Mouse (Mus musculus) T-helper 2 cell (primary cell): Measurements from ENCODE around the gene Ccsap.

Experiments
- in situ Hi-C: fragments of 300-600 bp; cut with MboI, MseI; formaldehyde crosslinking; loops from one replicate; pipeline ENCODE4 v1.15.1; 2025; ENCODE audit warnings: high pct_unique_total_duplicates

Gene Ccsap

GRCm38 (mm10) chr8:123805718-123806373 is 54.2 kb downstream of the Ccsap start, which contains the start of gene Rab4a:
Gene Rab4a (plus strand): TSS chr8:123805985.
- in situ Hi-C loops, result no loop called here

GRCm38 (mm10) chr8:123805209-123805717 is 54.7 kb downstream of the Ccsap start:
- in situ Hi-C loops, result no loop called here

- in situ Hi-C loops, result no loop called here
These were observed 55.4 kb downstream of the Ccsap start for GRCm38 (mm10) chr8:123804586-123804985.

- in situ Hi-C loops, result no loop called here
These were observed 56.4 kb downstream of the Ccsap start for GRCm38 (mm10) chr8:123803639-123804038.

GRCm38 (mm10) chr8:123801538-123801937 is 58.5 kb downstream of the Ccsap start:
- in situ Hi-C loops, result no loop called here

- in situ Hi-C loops, result no loop called here
These were observed 59.1 kb downstream of the Ccsap start for GRCm38 (mm10) chr8:123800867-123801266.

GRCm38 (mm10) chr8:123799885-123800284 is 60.1 kb downstream of the Ccsap start:
- in situ Hi-C loops, result no loop called here

- in situ Hi-C loops, result no loop called here
These were observed 60.6 kb downstream of the Ccsap start for GRCm38 (mm10) chr8:123799434-123799833.

- in situ Hi-C loops, result no loop called here
These were observed 62.1 kb downstream of the Ccsap start for GRCm38 (mm10) chr8:123797928-123798327.

GRCm38 (mm10) chr8:123796758-123797157 is 63.3 kb downstream of the Ccsap start:
- in situ Hi-C loops, result no loop called here

GRCm38 (mm10) chr8:123794766-123795165 is 65.2 kb downstream of the Ccsap start:
- in situ Hi-C loops, result no loop called here

GRCm38 (mm10) chr8:123793900-123794299 is 66.1 kb downstream of the Ccsap start:
- in situ Hi-C loops, result no loop called here

GRCm38 (mm10) chr8:123791845-123792225 is 68.2 kb downstream of the Ccsap start:
- in situ Hi-C loops, result no loop called here

GRCm38 (mm10) chr8:123791101-123791844 is 68.7 kb downstream of the Ccsap start:
- in situ Hi-C loops, result no loop called here
